Mouse (Mus musculus): ENCODE measurements at regions not wholly inside any gene's neighbourhood (a gene's known extent, or its start where the extent isn't known, plus 50 kb on each side); places are given as distances from the start of the nearest gene placed in this dataset.
"Not testable (repeated sequence)": the region's sequence is repeated elsewhere in the genome, so short reads cannot be mapped to it uniquely, and the experiment has no call there.

DNA sequence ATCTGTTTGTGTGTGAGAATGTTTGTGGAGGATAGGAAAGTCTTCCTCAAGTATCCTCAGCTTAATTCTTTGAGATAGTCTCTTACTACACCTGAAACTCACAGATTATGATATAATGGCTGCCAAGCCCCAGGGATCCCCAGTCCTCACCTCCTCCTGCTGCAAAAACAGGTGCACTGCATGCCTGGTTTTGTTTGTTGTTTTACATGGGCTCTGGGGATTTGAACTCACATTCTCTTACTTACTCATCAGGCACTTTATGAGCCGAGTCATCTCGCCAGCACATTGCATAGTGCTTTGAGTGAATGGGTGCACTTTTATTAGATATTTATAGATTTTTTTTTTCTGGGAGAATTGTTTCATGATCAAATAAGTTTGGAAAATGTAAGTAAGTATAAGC lies 56.3 kb downstream of the Mterf1b start:
- no peak for DNase-seq

DNA sequence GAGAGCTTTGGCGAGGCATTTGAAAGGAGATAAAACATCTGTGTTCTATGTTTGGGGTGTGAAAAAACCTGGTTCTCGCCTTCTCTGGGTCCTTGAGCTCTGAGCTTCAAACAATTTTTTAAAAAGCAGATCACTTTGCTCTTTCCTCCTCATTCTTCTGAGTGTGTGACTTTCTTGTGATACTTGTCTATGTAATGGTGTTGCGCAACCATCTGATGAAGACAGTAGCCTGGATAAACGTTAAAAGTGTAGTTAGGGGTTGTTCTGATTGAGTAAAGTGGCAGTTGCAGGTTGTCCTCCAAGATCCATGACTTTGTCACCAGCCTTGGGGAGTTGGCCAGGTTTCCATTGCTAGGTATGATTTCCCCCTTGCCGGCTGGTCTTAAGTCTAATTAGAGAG lies 62.1 kb downstream of the Mterf1b start:
- DNase-seq: not testable (repeated sequence)

DNA sequence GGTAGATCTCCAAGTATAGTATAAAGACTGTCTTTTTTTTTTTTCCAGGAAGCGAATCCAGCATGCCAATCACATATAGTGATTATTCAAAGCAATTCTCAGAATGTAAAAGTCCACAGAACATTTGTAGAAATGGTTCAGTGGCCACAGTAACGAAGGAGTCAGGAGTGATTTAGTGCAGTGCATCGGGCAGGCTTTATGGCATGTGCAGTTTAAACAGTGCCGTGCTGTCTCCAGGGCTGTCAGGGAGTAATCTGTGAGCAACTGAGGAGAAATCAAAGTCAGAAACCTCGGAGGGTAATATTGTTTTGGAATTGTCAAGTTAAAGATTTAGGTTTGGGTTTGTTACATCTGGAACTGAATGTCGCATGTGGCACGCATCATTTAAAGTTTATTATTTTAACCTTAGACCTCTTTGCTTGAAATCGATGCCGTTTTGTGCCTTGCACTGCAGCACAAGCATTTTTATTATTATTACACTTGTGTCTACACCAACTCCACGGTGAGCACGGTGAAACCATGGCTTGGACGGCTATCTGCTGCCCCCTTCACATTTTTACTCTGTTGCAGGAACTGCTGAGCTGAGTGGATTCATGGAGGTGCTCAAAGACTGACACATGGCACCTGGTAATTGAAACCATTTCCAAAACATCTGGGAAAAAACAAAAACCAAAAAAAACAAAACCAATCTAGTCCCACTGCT lies 65.0 kb downstream of the Mterf1b start:
- no peak for DNase-seq

DNA sequence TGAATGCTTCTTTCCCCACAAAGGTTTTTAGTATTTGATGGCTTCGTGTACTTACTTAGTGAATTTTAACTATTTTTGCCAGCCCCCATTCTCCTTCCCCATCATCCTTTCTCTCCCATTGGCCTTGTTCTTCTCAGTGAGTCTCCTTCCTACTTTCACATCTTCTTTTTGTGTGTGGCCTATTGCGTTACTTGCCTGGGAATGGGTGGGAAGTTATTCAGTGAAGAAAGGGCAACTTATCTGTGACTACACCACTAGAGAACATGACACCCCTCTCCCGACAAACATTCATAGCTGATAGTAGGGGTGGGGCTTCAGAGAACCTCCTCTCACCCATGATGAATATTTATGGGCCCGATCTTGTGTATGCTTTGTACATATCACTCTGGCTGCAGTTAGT lies 67.1 kb downstream of the Mterf1b start:
- no peak for DNase-seq

DNA sequence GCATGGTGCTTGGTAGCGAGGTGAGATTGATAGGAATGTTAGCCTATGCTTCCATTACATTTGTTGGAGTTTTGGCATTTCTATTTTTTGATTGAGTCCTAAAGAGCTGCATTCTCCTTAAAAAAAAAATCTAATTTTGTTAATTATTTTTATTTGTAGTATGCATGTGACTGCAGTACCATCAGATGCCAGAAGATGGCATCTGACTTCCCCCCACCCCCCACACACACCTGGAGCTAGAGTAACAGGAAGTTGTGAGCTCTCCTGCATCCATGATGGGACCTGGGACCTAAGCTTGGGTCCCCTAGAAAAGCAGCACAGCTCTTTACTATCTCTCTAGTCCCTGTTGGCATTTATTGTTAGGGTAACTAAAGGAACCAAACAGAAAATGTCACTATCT lies 70.5 kb downstream of the Mterf1b start:
- no peak for DNase-seq

DNA sequence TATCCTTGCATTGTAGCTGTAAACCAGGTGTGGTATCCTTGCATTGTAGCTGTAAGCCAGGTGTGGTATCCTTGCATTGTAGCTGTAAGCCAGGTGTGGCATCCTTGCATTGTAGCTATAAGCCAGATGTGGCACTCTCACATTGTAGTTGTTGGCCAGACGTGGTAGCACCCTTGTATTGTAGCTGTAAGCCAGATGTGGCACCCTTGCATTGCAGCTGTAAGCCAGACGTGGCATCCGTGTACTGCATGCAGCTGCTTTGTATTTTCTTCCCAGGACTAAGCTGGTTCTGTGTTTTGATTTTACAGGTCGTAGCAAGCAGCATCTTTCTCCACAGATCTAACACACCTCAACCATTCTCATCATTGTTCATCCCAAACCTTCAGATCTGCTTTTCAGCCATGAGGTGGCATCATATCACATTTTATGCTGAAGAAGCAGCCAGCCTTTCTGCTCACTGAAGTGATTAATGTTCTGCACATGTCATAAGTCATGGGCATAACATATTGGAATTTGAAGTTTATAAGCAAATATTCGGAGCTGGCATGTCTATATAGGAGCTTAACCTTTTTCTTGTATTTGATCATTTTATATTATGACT lies 71.5 kb downstream of the Mterf1b start:
- DNase-seq: peak; percentile 29

DNA sequence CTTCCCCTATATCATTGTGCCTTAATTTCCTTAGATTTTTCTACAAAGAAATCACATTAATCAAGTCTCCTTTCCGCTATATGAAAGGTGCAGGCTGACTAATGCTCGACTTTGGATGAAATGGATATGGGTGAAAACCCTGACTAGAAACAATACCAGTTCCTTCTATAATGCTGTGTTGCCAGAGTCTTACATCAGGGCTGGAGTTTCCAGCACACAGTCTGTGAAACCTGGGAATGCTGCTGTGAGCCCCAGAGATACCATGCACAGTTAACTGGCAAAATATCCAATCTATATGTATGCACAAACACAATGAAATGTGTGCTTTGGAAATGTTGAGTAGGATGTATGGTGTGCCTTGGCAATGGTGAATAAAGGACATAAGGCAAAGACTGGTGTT lies 75.5 kb downstream of the Mterf1b start:
- DNase-seq: no peak

DNA sequence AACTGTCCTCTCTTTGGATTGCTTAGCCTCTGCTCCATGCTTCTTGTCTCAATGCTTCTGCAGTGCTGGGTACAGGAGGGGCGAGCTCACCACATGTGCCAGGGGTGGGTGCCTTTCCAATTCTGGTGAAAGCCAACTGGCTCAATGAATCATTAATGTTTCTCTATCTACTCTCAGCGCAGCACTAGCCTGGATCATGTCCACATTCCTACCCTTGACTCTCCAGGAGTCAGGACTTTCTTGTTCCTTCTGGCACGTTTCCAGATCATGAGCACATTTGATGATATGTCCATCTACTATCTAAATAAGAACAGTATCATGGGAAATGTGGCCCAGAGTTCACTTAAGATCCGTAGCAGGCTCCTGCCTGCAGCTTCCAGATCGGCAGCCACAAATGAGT lies 80.8 kb downstream of the Mterf1b start:
- DNase-seq: no peak

DNA sequence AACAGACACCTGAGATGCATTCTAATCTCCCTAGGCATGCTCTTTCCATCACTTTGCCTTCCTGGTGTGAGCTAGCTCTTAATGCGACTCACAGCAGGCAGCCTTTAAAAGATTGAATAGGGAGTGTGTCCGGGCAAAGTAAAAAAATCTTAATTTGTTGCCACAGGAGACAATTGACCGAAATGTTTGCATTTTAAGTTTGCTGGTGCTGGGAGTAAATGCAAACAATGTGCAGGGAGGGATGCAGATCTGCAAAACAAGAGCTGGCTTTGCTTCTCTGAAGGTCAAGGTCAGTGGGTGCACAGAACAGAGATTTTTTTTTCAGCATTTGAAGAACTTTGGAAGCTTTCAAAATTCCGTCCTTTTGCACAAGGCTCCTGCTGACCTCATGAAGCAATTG lies 111.4 kb downstream of the Mterf1b start:
- DNase-seq: no peak

DNA sequence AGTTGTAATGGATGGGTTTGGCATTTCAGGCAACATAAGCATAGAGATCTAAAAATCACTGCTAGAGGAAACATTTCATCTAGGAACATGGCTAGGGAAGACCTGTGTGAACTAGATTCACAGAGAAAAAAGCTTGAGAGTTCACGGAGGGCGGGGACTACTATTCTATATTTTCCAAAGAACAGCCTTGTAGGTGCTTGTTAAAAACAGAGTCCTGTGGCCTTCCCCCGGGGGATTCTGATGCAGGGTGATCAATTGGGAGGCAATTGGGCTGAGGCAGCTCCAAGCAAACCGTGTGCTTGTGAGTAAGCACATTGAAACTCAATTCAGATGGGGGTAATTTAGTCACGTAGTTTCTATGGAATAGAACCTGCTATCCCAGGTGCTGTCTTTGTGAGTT lies 112.0 kb downstream of the Mterf1b start:
- no peak for DNase-seq

DNA sequence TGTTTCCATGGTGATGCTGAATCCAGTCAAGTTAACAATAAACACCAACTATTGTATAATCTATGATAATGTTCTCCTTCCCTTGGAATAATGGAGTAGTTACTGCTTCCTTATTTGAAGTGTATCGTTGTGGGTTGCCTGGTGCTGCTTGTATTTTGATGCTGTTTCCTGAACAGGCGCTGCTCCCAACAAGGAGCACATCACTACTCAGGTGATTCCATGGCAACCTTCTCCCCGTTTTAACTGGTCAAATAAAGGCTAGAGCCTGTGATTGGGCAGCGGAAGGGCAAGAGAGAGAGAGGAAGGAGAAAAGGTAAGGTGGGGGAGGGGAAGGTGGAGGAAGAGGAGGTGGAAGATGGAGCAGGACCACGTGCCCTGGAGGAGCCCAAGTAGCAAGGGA lies 116.3 kb downstream of the Mterf1b start:
- no peak for DNase-seq

DNA sequence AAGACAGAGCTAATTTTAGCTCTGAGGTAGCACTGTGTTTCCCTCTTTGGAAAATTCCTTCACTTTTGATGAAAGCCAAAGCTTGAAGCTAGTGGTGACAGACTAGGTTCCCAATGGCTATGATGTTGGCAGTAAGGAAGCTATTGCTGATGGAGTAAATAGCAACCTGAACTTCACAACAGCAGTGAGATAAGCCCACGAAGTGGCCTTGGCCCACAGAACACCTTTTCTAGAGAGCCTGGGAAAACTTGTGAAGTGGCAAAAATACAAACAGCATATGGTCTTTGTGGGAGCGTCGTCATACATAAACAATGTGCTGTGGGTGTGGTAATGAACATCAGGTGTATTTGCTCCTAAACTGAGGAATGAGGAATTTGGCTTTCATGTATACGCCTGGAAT lies 119.0 kb downstream of the Mterf1b start:
- no peak for DNase-seq

DNA sequence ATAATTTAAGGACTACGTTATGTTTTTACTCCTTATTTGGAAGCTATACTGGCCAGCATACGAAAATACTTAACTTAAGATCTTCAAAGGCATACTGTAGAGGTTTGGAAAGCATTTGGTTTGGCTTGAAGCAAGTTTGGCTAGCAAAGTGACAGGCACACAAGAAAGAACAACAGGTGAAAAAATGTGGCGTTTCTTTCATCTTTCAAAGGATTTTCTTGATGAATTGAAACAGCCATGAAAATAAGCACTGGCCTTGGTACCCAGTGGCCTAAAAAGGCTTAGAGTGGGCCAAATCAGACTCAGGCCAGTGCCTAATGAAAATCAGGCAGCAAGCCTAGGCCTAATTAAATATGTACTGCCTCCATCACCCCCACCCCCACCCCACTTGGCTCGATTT lies 119.4 kb downstream of the Mterf1b start:
- DNase-seq: no peak

DNA sequence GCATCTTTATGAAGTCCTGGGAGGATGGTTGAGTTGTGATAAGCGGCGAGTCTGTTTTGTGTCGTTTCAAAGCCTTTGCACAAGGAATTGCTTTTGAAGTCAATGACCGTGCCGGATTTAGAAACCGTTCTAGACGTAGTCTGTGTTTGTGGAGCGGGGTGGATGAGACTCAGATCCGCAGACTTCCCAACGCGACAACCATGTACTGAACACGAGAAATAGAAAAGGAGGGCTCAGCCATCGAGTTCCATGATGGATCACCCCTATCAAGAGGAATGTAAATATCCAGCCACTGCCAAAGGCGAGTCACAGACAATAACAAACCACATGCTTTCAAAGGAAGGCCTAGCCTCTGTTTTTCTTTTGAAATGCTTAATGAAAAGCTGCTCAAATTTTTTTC lies 120.5 kb downstream of the Mterf1b start:
- no peak for DNase-seq

DNA sequence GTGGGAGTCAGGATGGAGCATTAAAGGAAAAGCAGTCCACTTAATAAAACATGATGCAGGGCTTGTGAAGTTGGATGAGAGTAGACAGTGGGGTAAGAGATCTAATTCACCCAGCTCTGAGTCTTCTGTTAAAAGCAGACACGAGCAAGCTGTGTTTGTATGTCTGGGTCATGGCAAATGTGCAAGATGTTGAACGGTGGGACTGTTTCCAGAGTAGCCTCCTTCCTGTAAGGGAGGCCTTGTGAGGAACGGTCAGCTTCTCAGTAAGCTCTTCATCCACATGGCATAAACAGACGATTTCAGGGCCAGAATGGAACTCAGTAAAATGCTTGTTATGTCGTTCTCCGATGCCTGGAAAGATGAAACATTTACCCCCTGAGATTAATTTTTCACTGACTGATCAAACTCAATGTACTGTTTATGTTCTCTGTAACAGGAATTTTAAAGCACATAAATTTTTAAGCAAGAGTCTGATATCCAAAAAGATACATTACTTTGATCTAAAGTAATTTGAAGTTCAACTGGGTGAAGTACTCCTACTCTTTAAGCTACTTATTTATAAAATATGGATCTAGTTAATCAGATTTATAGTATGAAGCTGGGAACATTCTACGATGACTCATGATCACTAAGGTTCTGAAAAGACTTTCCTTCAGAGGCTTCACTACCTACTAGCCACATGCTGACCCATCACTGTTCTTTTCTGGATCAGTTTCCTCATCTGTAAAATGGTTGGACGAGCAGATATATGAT lies 130.6 kb downstream of the Mterf1b start:
- no peak for DNase-seq

DNA sequence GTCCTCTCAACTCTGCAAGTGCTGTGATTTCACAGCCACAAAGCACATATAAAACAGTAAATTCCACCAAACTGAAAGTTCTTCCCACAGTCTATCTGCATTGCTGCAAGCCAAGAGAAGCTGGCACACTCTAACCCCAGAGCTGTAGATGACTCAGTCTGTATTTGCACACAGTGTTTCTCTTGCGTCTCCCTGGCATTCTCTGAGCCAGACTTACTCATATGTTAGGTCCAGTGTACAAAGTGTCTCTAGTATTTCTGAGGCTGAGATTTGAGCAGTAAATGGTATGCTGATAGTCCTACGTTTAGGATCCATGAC lies 131.2 kb downstream of the Mterf1b start:
- DNase-seq: no peak

DNA sequence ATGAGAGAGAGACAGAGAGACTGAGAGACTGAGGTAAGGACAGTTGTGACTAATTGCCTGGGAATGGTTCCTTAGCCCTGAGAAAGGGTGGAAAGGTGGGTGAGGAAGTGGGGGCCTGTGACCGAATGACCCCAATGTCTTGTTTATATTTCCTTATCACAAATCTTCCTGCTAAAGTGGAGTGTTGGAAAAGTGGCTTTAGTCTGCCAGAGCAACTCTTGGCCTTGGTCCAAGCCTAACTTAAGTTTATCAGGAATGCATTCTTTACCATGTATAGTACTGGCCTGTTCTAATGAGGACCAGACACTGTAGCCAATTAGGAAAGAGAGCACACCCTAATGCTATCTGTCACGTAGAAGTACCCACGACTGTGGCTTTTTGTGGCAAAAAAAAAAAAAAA lies 133.6 kb downstream of the Mterf1b start:
- DNase-seq: no peak

DNA sequence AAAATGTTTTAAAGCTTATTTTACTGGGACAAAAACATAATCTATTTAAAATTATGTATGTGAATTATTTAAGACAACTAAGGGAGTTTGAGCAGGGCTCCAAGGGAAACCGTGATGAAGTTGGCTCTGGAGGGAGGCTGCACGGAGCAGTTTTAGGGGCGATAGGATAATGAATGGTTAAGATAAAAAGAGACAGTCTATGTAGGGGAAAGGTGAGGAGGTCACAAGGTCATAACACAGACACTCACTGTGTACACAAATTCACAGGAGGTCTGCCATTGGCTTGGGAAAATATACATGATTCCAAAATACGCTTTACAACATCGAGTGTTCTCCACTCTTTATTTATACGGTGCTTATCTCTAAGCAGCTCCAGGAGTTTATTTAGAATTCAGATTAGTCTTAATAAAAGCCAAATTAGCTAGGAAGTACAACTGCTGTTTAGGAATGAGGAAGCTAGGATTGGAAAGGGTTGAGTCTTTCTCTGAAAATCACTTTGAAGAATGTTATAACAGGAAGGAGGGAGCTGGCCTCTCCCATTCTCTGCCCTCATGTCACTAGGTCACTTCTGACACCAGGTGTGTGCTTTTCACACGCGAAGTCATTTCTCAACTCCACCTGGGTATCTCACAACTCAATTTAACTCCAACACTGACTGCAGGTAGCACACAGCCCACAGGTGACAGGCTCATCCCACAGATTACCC lies 134.3 kb downstream of the Mterf1b start:
- DNase-seq: no peak

DNA sequence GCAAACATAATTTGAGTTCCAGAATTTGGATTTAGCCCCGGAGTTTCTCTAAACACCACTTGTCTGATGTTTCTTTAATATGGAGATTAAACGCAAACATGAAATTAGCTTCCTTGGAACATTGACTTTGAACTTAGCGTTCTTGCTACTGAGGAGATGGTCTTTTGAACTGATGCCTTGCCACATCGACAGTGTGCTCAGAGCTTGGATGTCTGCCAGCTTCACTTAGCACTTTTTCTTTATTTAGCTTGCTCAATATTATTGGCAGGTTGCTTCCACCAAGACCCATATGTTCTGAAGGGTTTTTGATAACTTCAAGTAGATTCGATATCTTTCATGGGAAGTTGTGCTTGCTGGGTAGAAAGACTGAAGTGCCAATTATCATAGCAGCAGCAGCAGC lies 143.5 kb downstream of the Mterf1b start:
- no peak for DNase-seq

DNA sequence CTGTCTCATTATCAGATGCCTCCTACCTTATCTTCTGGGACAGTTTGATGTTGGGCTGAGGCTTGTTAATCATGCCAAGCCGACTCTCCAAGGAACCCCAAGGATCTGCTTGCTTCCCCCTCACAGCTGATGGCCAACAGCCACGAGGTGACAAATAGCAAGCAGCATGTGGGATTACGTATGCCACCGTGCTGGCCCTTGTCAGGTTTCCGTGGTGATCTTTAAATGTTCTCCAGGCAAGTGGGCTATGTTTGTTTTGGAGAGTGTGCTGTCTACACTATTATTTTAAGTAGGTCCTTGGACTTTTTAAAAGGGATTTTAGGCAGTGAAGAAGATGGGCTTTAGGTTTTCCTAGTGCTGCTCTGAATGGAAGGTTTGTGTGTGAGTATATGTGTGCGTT lies 149.8 kb downstream of the Mterf1b start:
- no peak for DNase-seq

DNA sequence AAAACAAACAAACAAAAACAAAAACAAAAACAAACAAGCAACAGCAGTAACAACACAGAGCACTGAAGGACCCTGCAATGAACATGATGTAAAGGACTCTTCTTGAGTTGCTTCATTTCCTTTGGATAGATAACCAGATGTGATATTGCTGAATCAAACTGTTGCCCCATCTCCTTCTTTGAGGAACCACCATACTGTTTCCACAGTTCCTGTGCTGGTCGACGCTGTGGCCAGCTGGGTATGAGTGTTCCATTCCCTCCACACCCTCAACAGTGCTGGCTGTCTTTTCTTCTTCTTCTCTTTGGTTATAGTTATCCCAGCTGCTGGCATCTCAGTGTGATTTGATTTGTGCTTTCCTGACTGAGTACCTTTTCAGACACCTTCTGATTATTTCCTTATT lies 152.3 kb downstream of the Mterf1b start:
- no peak for DNase-seq

DNA sequence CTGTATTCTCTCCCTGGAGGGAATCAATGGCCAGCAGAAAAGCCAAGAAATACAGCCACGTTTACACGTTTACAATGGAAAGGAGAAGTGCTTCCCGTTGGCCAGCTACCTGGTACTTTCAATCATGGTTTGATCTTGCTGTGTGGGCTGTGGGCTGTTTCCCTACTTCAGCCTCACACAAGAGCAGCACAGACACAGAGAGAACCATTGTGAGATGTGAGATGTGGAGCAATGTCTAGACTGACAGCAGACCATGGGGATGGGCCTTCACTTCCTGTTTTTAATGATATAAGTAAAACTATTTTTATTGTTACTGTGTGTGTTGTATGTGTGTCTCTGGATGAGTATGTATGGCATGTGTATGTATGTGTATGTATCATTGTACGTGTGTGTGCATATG lies 156.2 kb downstream of the Mterf1b start:
- no peak for DNase-seq

DNA sequence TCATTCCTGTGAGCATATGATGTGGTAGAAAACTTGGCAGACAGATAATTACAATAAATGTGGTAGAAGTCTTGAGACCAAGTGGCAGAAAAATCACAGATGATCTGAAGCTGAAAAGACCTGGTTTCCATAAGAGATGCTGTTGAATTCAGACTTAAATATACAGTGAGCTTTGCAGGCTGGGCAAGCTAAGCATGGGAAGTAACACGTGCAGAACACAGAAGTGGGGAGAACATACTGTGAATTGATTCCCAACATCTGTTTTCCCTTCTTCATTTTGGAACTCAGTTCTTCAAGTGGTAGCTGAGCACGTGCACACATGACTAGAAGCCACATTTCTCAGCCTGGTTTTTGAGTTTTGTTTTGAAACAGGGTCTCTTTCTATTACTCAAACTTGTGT lies 157.8 kb downstream of the Mterf1b start:
- DNase-seq: no peak

DNA sequence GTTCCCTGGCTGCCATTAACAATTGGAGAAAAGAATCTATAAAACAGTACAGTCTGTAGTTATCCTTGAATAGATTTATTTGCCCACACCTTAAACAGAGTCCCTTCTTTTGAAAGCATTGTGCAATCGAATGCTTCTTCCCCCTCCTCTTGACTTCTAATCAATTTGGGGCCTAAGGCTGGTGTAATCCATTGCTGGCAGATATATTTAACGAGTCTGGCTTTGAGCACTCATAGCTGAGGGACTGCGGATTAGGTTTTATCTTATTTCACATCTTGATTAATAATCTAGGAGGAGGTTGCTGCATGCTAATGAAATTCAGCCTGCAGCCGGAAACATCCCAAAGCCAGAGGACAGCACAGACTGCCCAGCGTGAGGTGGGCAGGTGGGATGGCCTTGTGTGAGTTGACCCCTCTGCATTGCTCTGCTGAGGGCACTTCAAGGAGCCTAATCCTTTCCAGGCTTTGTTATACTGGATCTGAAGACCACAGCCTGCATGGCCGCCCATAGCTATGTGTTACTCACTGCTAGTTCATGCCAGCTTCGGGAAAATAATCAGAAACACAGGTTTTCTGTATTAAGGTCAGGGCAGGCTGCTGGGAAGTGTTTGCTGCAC lies 163.6 kb downstream of the Mterf1b start:
- no peak for DNase-seq
